Mouse (Mus musculus) embryonic facial prominence, embryonic 15.5 days (tissue): ENCODE data around the gene Lonp1. TPM values are rescaled to one million over a fixed set of nuclear protein-coding genes. Genes with fewer than 3 reads are reported as not detected.
"Not testable (repeated sequence)": the region's sequence is repeated elsewhere in the genome, so short reads cannot be mapped to it uniquely, and the experiment has no call there.

Experiments used
- ATAC-seq: fragments of 200-750 bp; cut with Nextera tagmentation; 2 replicates; pipeline ENCODE4 v1.8.0; 2017; ENCODE audit warnings: low read depth, moderate TSS enrichment; ENCODE audit not compliant: insufficient number of reproducible peaks, low FRiP score, low TSS enrichment
- H3K27ac ChIP-seq: fragments of 300-500 bp; sonication (generic); replicated peaks from 2 replicates; pipeline ENCODE4 v1.5.1; 2015; ENCODE audit warnings: mild to moderate bottlenecking, inconsistent platforms
- H3K27me3 ChIP-seq: fragments of 300-500 bp; sonication (generic); 2 replicates; pipeline ENCODE4 v1.6.1; 2015; ENCODE audit warnings: inconsistent platforms
- H3K36me3 ChIP-seq: fragments of 300-500 bp; sonication (generic); 2 replicates; pipeline ENCODE4 v1.6.1; 2015; ENCODE audit warnings: mild to moderate bottlenecking, inconsistent platforms
- H3K4me1 ChIP-seq: fragments of 300-500 bp; sonication (generic); 2 replicates; pipeline ENCODE4 v1.6.1; 2015; ENCODE audit warnings: inconsistent platforms
- H3K4me2 ChIP-seq: fragments of 300-500 bp; sonication (generic); replicated peaks from 2 replicates; pipeline ENCODE4 v1.6.1; 2015; ENCODE audit warnings: mild to moderate bottlenecking, inconsistent platforms
- H3K4me3 ChIP-seq: fragments of 300-500 bp; sonication (generic); replicated peaks from 2 replicates; pipeline ENCODE4 v1.5.1; 2015; ENCODE audit warnings: mild to moderate bottlenecking, inconsistent platforms
- H3K9ac ChIP-seq: fragments of 300-500 bp; sonication (generic); 2 replicates; pipeline ENCODE4 v1.6.1; 2015; ENCODE audit warnings: inconsistent platforms
- H3K9me3 ChIP-seq: fragments of 300-500 bp; sonication (generic); replicated peaks from 2 replicates; pipeline ENCODE4 v1.6.1; 2016; ENCODE audit warnings: inconsistent platforms
- WGBS: fragments of 180-500 bp; shearing (Covaris S2); methylation state at CpG from one replicate; pipeline ENCODE4 v1.1.7; 2015; 5-methylcytosine and 5-hydroxymethylcytosine counted together
- polyA plus RNA-seq: library from polyadenylated mRNA; unstranded; fragments of >200 nt; fragmentation: Nextera tagmentation; extraction: Ambion mirVana; gene quantifications from 2 replicates; pipeline ENCODE4 v1.2.1, GENCODE M21; 2015

Lonp1 gene
- polyA plus RNA-seq, 1 experiment from 2014 or later = 49.7 TPM

- H3K4me2 ChIP-seq = no peak overlapping the region
- no peak for ATAC-seq
- no peaks in the 10 kb centered on the region for H3K36me3 ChIP-seq
- H3K4me1 ChIP-seq = no peaks in the 10 kb centered on the region
- H3K9me3 ChIP-seq = no peaks in the 10 kb centered on the region
- H3K27ac ChIP-seq = no peak overlapping the region
- no peaks in the 10 kb centered on the region for H3K27me3 ChIP-seq
- WGBS = 79% methylated on average over 3 of the region's 3 CpGs
- H3K9ac ChIP-seq = no peak overlapping the region
- no peak overlapping the region for H3K4me3 ChIP-seq
Measured at GRCm38 (mm10) chr17:56655311-56655710, 28.6 kb upstream of the Lonp1 start.

GRCm38 (mm10) chr17:56654771-56655170 is 28.1 kb upstream of the Lonp1 start:
- H3K4me1 ChIP-seq = no peaks in the 10 kb centered on the region
- no peaks in the 10 kb centered on the region for H3K9me3 ChIP-seq
- no peaks in the 10 kb centered on the region for H3K27me3 ChIP-seq
- H3K4me3 ChIP-seq = no peak overlapping the region
- H3K36me3 ChIP-seq = no peaks in the 10 kb centered on the region
- 64% methylated on average over 2 of the region's 2 CpGs for WGBS
- no peak overlapping the region for H3K27ac ChIP-seq
- H3K9ac ChIP-seq = no peak overlapping the region
- no peak overlapping the region for H3K4me2 ChIP-seq
- ATAC-seq = no peak

- H3K4me3 ChIP-seq = no peak overlapping the region
- 30% methylated on average over 10 of the region's 10 CpGs for WGBS
- no peak overlapping the region for H3K4me2 ChIP-seq
- no peaks in the 10 kb centered on the region for H3K27me3 ChIP-seq
- H3K27ac ChIP-seq = no peak overlapping the region
- no peaks in the 10 kb centered on the region for H3K4me1 ChIP-seq
- no peaks in the 10 kb centered on the region for H3K9me3 ChIP-seq
- no peak overlapping the region for H3K9ac ChIP-seq
- ATAC-seq = no peak
- H3K36me3 ChIP-seq = no peaks in the 10 kb centered on the region
Measured at GRCm38 (mm10) chr17:56651801-56652200, 25.1 kb upstream of the Lonp1 start.

- no peak overlapping the region for H3K4me2 ChIP-seq
- H3K27ac ChIP-seq = no peak overlapping the region
- ATAC-seq = no peak
- H3K27me3 ChIP-seq = no peaks in the 10 kb centered on the region
- H3K4me1 ChIP-seq = no peaks in the 10 kb centered on the region
- H3K9ac ChIP-seq = no peak overlapping the region
- H3K4me3 ChIP-seq = no peak overlapping the region
- H3K36me3 ChIP-seq = no peaks in the 10 kb centered on the region
- no peaks in the 10 kb centered on the region for H3K9me3 ChIP-seq
- WGBS = 48% methylated on average over 12 of the region's 13 CpGs
Measured at GRCm38 (mm10) chr17:56647546-56647945, 20.9 kb upstream of the Lonp1 start.

- Histone ChIP-seq H3K4me2 (no peak overlapping the region), H3K9ac (no peak overlapping the region), H3K9me3 (no peaks in the 10 kb centered on the region), H3K27me3 (no peaks in the 10 kb centered on the region), H3K27ac (no peak overlapping the region), H3K4me1 (no peaks in the 10 kb centered on the region), H3K36me3 (no peaks in the 10 kb centered on the region), H3K4me3 (no peak overlapping the region)
- no peak for ATAC-seq
- WGBS = 73% methylated on average over 4 of the region's 4 CpGs
Measured at GRCm38 (mm10) chr17:56643237-56643636, 16.6 kb upstream of the Lonp1 start.

GRCm38 (mm10) chr17:56634023-56634422 is 7.3 kb upstream of the Lonp1 start:
- Histone ChIP-seq H3K9me3 (no peaks in the 10 kb centered on the region), H3K27ac (no peak overlapping the region), H3K27me3 (no peaks in the 10 kb centered on the region), H3K4me2 (no peak overlapping the region), H3K36me3 (no peaks in the 10 kb centered on the region), H3K4me3 (no peak overlapping the region), H3K4me1 (no peaks in the 10 kb centered on the region), H3K9ac (no peak overlapping the region)
- 75% methylated on average over 6 of the region's 6 CpGs for WGBS
- ATAC-seq = no peak

GRCm38 (mm10) chr17:56631807-56632206 is 5.1 kb upstream of the Lonp1 start:
- Histone ChIP-seq H3K4me1 (peaks cover 10% of the 10 kb centered on the region), H3K4me2 (no peak overlapping the region), H3K9ac (no peak overlapping the region), H3K27ac (no peak overlapping the region), H3K4me3 (no peak overlapping the region), H3K27me3 (no peaks in the 10 kb centered on the region), H3K9me3 (no peaks in the 10 kb centered on the region), H3K36me3 (no peaks in the 10 kb centered on the region)
- 43% methylated on average over 4 of the region's 4 CpGs for WGBS
- ATAC-seq = no peak

- H3K27ac ChIP-seq = not testable (repeated sequence)
- WGBS = 87% methylated on average over 27 of the region's 27 CpGs
Measured at GRCm38 (mm10) chr17:56629800-56630781, 3.4 kb upstream of the Lonp1 start.

GRCm38 (mm10) chr17:56627530-56628277 is 1.0 kb upstream of the Lonp1 start, which contains the start of gene Catsperd:
Gene Catsperd (plus strand): TSS chr17:56628143.
- H3K27ac ChIP-seq = peak within 1 kb of the TSS; percentile 86
- no peaks in the 10 kb centered on the region for H3K9me3 ChIP-seq
- peak within 1 kb of the TSS; percentile 93 for H3K4me2 ChIP-seq
- ATAC-seq = no peak
- peaks cover 13% of the 10 kb centered on the region; the same call in 1 of the 2 replicates for H3K36me3 ChIP-seq
- H3K27me3 ChIP-seq = no peaks in the 10 kb centered on the region
- 7% methylated on average over 26 of the region's 26 CpGs for WGBS
- H3K9ac ChIP-seq = peak within 1 kb of the TSS; percentile 21
- H3K4me3 ChIP-seq = peak within 1 kb of the TSS; percentile 93
- H3K4me1 ChIP-seq = peaks cover 28% of the 10 kb centered on the region

More at GRCm38 (mm10) chr17:56629800-56630781, 3.4 kb upstream of the Lonp1 start:
- not testable (repeated sequence) for H3K27me3 ChIP-seq, ATAC-seq, H3K4me2 ChIP-seq, H3K9me3 ChIP-seq, H3K4me3 ChIP-seq, H3K36me3 ChIP-seq, H3K9ac ChIP-seq
- H3K4me1 ChIP-seq = peaks cover 22% of the 10 kb centered on the region

GRCm38 (mm10) chr17:56626260-56626659 is 427 bp downstream of the Lonp1 start:
- peak overlapping the region; percentile 93 for H3K4me3 ChIP-seq
- peaks cover 26% of the 10 kb centered on the region for H3K36me3 ChIP-seq
- no peak; the same call in 1 of the 2 replicates for ATAC-seq
- H3K27ac ChIP-seq = peak overlapping the region; percentile 86
- no peaks in the 10 kb centered on the region for H3K27me3 ChIP-seq
- WGBS = 7% methylated on average over 28 of the region's 32 CpGs
- peaks cover 28% of the 10 kb centered on the region for H3K4me1 ChIP-seq
- H3K9me3 ChIP-seq = no peaks in the 10 kb centered on the region
- H3K9ac ChIP-seq = peak overlapping the region; percentile 92
- H3K4me2 ChIP-seq = peak overlapping the region; percentile 93

GRCm38 (mm10) chr17:56625495-56625894 is 1.2 kb downstream of the Lonp1 start:
- 80% methylated on average over 3 of the region's 3 CpGs for WGBS
- Histone ChIP-seq H3K4me2 (peak overlapping the region; percentile 93), H3K9ac (0 out of 2 replicates have a peak overlapping the region, but pooled peaks have one; percentile 92), H3K4me3 (peak overlapping the region; percentile 93), H3K27ac (no peak overlapping the region), H3K4me1 (peaks cover 28% of the 10 kb centered on the region), H3K9me3 (no peaks in the 10 kb centered on the region), H3K36me3 (peaks cover 33% of the 10 kb centered on the region), H3K27me3 (no peaks in the 10 kb centered on the region)
- no peak for ATAC-seq
